Mouse (Mus musculus) MEL (cell line): ENCODE measurements at regions not wholly inside any gene's neighbourhood (a gene's known extent, or its start where the extent isn't known, plus 50 kb on each side); places are given as distances from the start of the nearest gene placed in this dataset.

ENCODE experiments used
- DNase-seq: peaks from one replicate; pipeline ENCODE4 v3.0.0; 2011; ENCODE audit warnings: low read depth, low spot score
- H3K27ac ChIP-seq: 2 replicates; pipeline ENCODE4 v1.5.1; 2012; ENCODE audit warnings: low read depth, mild to moderate bottlenecking, control low read depth, low read length, moderate library complexity; ENCODE audit not compliant: control insufficient read depth
- H3K27me3 ChIP-seq, 2 experiments: fragments of 150-350 bp in 1 of 2; sonication (generic) in 1 of 2; 2 replicates each; pipeline ENCODE4 v1.6.1; 2012; ENCODE audit warnings: low read length in 2 of 2, mild to moderate bottlenecking in 2 of 2, improper control_type of control experiment in 1 of 2, moderate library complexity in 1 of 2; ENCODE audit not compliant: insufficient read depth in 2 of 2, control insufficient read depth in 1 of 2
- H3K36me3 ChIP-seq, 2 experiments: 2 replicates each; pipeline ENCODE4 v1.6.1; 2012 to 2014; ENCODE audit warnings: low read length in 2 of 2, improper control_type of control experiment in 1 of 2, inconsistent platforms in 1 of 2, mild to moderate bottlenecking in 1 of 2; ENCODE audit not compliant: insufficient read depth in 2 of 2, control insufficient read depth in 1 of 2
- H3K4me1 ChIP-seq, 2 experiments: fragments of 150-350 bp in 1 of 2; sonication (generic) in 1 of 2; 2 replicates each; pipeline ENCODE4 v1.6.1; 2012; ENCODE audit warnings: low read length in 2 of 2, improper control_type of control experiment in 1 of 2, mild to moderate bottlenecking in 1 of 2; ENCODE audit not compliant: insufficient read depth in 2 of 2, control insufficient read depth in 1 of 2
- H3K4me3 ChIP-seq, 2 experiments: fragments of 150-350 bp in 1 of 2; sonication (generic) in 1 of 2; 2 replicates each; pipeline ENCODE4 v1.5.1; 2012; ENCODE audit warnings: low read depth in 2 of 2, low read length in 2 of 2, mild to moderate bottlenecking in 2 of 2, moderate library complexity in 2 of 2, control low read depth in 1 of 2, improper control_type of control experiment in 1 of 2; ENCODE audit not compliant: control insufficient read depth in 1 of 2, insufficient read depth in 1 of 2
- H3K79me2 ChIP-seq: 2 replicates; pipeline ENCODE4 v1.6.1; 2012; ENCODE audit warnings: mild to moderate bottlenecking, low read length, moderate library complexity; ENCODE audit not compliant: control insufficient read depth, poor library complexity, insufficient read depth
- H3K9ac ChIP-seq: 2 replicates; pipeline ENCODE4 v1.6.1; 2012; ENCODE audit warnings: low read depth, mild to moderate bottlenecking, control low read depth, low read length, moderate library complexity; ENCODE audit not compliant: control insufficient read depth, poor library complexity, severe bottlenecking
- H3K9me3 ChIP-seq: fragments of 150-350 bp; sonication (generic); replicated peaks from 2 replicates; pipeline ENCODE4 v1.6.1; 2012; ENCODE audit warnings: mild to moderate bottlenecking, low read length, improper control_type of control experiment, moderate library complexity; ENCODE audit not compliant: insufficient read depth
- CHD1 ChIP-seq: IDR thresholded peaks from 2 replicates; pipeline ENCODE4 v1.6.1; 2012; ENCODE audit warnings: low read depth, mild to moderate bottlenecking, inconsistent platforms, low read length, improper control_type of control experiment
- CHD2 ChIP-seq: IDR thresholded peaks from 2 replicates; pipeline ENCODE4 v1.6.1; 2011; ENCODE audit warnings: low read length, improper control_type of control experiment
- CTCF ChIP-seq, 3 experiments: IDR thresholded peaks in 2 of 3; conservative IDR thresholded peaks in 1 of 3; 2 replicates each; pipeline ENCODE4 v1.5.1; 2011 to 2012; ENCODE audit warnings: low read length in 3 of 3, low read depth in 2 of 3, mild to moderate bottlenecking in 2 of 3, improper control_type of control experiment in 1 of 3, inconsistent platforms in 1 of 3, mixed read lengths in 1 of 3, moderate library complexity in 1 of 3; ENCODE audit not compliant: control insufficient read depth in 1 of 3, insufficient read depth in 1 of 3, poor library complexity in 1 of 3, severe bottlenecking in 1 of 3
- E2F4 ChIP-seq: IDR thresholded peaks from 2 replicates; pipeline ENCODE4 v1.6.1; 2011; ENCODE audit warnings: low read depth, low read length, improper control_type of control experiment, borderline replicate concordance
- ELF1 ChIP-seq: IDR thresholded peaks from 2 replicates; pipeline ENCODE4 v1.6.1; 2014; ENCODE audit warnings: low read depth, mild to moderate bottlenecking, inconsistent platforms, low read length, improper control_type of control experiment, moderate library complexity
- EP300 ChIP-seq, 2 experiments: IDR thresholded peaks; 2 replicates each; pipeline ENCODE4 v1.6.1; 2011; ENCODE audit warnings: improper control_type of control experiment in 2 of 2, low read length in 2 of 2, low read depth in 1 of 2, mild to moderate bottlenecking in 1 of 2
- ETS1 ChIP-seq: IDR thresholded peaks from 2 replicates; pipeline ENCODE4 v1.6.1; 2012; ENCODE audit warnings: low read depth, mild to moderate bottlenecking, inconsistent platforms, low read length, improper control_type of control experiment, moderate library complexity
- GABPA ChIP-seq: IDR thresholded peaks from 2 replicates; pipeline ENCODE4 v1.6.1; 2012; ENCODE audit warnings: low read depth, mild to moderate bottlenecking, inconsistent platforms, low read length, improper control_type of control experiment, moderate library complexity
- HCFC1 ChIP-seq: IDR thresholded peaks from 2 replicates; pipeline ENCODE4 v1.6.1; 2012; ENCODE audit warnings: low read depth, mild to moderate bottlenecking, inconsistent platforms, low read length, improper control_type of control experiment, moderate library complexity
- JUND ChIP-seq: IDR thresholded peaks from 2 replicates; pipeline ENCODE4 v1.6.1; 2011; ENCODE audit warnings: low read depth, mild to moderate bottlenecking, improper control_type of control experiment, low read length
- KAT2A ChIP-seq: conservative IDR thresholded peaks from 2 replicates; pipeline ENCODE4 v1.6.1; 2012; ENCODE audit warnings: low read depth, low read length, improper control_type of control experiment, inconsistent platforms
- MAZ ChIP-seq: IDR thresholded peaks from 2 replicates; pipeline ENCODE4 v1.6.1; 2012; ENCODE audit warnings: low read depth, mild to moderate bottlenecking, inconsistent platforms, low read length, improper control_type of control experiment
- MEF2A ChIP-seq: IDR thresholded peaks from 2 replicates; pipeline ENCODE4 v1.6.1; 2014; ENCODE audit warnings: low read depth, mild to moderate bottlenecking, inconsistent platforms, low read length, improper control_type of control experiment; ENCODE audit not compliant: poor library complexity, insufficient replicate concordance, severe bottlenecking; ENCODE audit errors: extremely low read depth
- MYB ChIP-seq: IDR thresholded peaks from 2 replicates; pipeline ENCODE4 v1.6.1; 2011; ENCODE audit warnings: mild to moderate bottlenecking, low read depth, low read length, improper control_type of control experiment
- MYC ChIP-seq: IDR thresholded peaks from 2 replicates; pipeline ENCODE4 v1.6.1; 2011; ENCODE audit warnings: low read depth, mild to moderate bottlenecking, low read length, improper control_type of control experiment, moderate library complexity
- NELFE ChIP-seq: IDR thresholded peaks from 2 replicates; pipeline ENCODE4 v1.6.1; 2011; ENCODE audit warnings: low read depth, low read length, improper control_type of control experiment
- POLR2A ChIP-seq, 2 experiments: IDR thresholded peaks; 2 replicates each; pipeline ENCODE4 v1.6.1; 2011 to 2012; ENCODE audit warnings: low read length in 2 of 2, mild to moderate bottlenecking in 2 of 2, control low read depth in 1 of 2, improper control_type of control experiment in 1 of 2, low read depth in 1 of 2, moderate library complexity in 1 of 2; ENCODE audit not compliant: control insufficient read depth in 1 of 2, insufficient read depth in 1 of 2, poor library complexity in 1 of 2
- POLR2AphosphoS2 ChIP-seq: IDR thresholded peaks from 2 replicates; pipeline ENCODE4 v1.6.1; 2011; ENCODE audit warnings: low read length, improper control_type of control experiment
- POLR2AphosphoS5 ChIP-seq: IDR thresholded peaks from 2 replicates; pipeline ENCODE4 v1.6.1; 2012; ENCODE audit warnings: low read depth, borderline replicate concordance, mild to moderate bottlenecking, inconsistent platforms, low read length, moderate library complexity, mixed read lengths
- RCOR1 ChIP-seq: IDR thresholded peaks from 2 replicates; pipeline ENCODE4 v1.6.1; 2012; ENCODE audit warnings: low read depth, mild to moderate bottlenecking, inconsistent platforms, low read length, improper control_type of control experiment
- SIN3A ChIP-seq: IDR thresholded peaks from 2 replicates; pipeline ENCODE4 v1.6.1; 2012; ENCODE audit warnings: low read length, improper control_type of control experiment, inconsistent platforms
- SMC3 ChIP-seq: IDR thresholded peaks from 2 replicates; pipeline ENCODE4 v1.6.1; 2011; ENCODE audit warnings: low read depth, low read length, improper control_type of control experiment
- TBP ChIP-seq: IDR thresholded peaks from 2 replicates; pipeline ENCODE4 v1.8.0; 2011; ENCODE audit warnings: low read depth, low read length, improper control_type of control experiment
- USF2 ChIP-seq, 2 experiments: IDR thresholded peaks; 2 replicates each; pipeline ENCODE4 v1.6.1; 2011 to 2012; ENCODE audit warnings: improper control_type of control experiment in 2 of 2, low read length in 2 of 2, borderline replicate concordance in 1 of 2, inconsistent platforms in 1 of 2, low read depth in 1 of 2, mild to moderate bottlenecking in 1 of 2; ENCODE audit not compliant: insufficient read depth in 1 of 2
- ZKSCAN1 ChIP-seq: IDR thresholded peaks from 2 replicates; pipeline ENCODE4 v1.6.1; 2012; ENCODE audit warnings: low read depth, mild to moderate bottlenecking, inconsistent platforms, low read length, improper control_type of control experiment, moderate library complexity
- ZMIZ1 ChIP-seq: IDR thresholded peaks from 2 replicates; pipeline ENCODE4 v1.6.1; 2012; ENCODE audit warnings: low read depth, mild to moderate bottlenecking, inconsistent platforms, low read length, improper control_type of control experiment, moderate library complexity

DNA sequence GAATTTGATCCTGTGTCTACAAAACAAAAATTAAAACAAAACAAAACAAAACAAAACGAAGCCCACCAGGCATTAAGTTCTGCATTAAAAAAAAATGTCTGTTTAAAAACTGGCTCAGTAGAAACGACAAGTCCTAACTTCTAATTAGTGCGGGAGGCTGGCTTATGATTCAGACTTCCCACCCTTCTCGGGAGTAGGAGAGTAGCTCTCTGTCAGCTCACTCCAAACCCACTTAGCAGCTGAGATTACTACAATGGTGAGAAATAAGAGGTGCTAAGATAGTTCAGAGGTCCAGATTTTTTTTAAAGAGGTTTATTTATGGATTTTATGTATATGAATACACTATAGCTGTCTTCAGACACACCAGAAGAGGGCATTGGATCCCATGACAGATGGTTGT lies 153.3 kb upstream of the Zfand5 start:
- Histone ChIP-seq H3K27me3 (no peaks in the 10 kb centered on the region), H3K27ac (no peak overlapping the region), H3K4me3 (no peak overlapping the region), H3K9me3 (no peaks in the 10 kb centered on the region), H3K36me3 (peaks cover 0 to 9% of the 10 kb centered on the region in 2 experiments; a peak in 2 of 4 replicates), H3K9ac (no peak overlapping the region), H3K4me1 (peaks cover 0 to 14% of the 10 kb centered on the region in 2 experiments; a peak in 2 of 4 replicates), H3K79me2 (no peaks in the 10 kb centered on the region)
- no peak for TF ChIP-seq MYB
- TF ChIP-seq EP300 (IDR thresholded peaks at IDR 0.05; ENCODE audit: low read depth in 1 of 2, low read length in 2 of 2): no peak
- no peak for TF ChIP-seq TBP
- TF ChIP-seq POLR2A (IDR thresholded peaks at IDR 0.05; ENCODE audit: control insufficient read depth in 1 of 2, insufficient read depth in 1 of 2, low read depth in 1 of 2, low read length in 2 of 2, poor library complexity in 1 of 2): no peak
- TF ChIP-seq ELF1: no peak
- no peak for TF ChIP-seq CTCF (IDR thresholded peaks at IDR 0.05 in 2 of 3, conservative IDR thresholded peaks at IDR 0.05 in 1 of 3; ENCODE audit: control insufficient read depth in 1 of 3, insufficient read depth in 1 of 3, low read depth in 2 of 3, low read length in 3 of 3, poor library complexity in 1 of 3, severe bottlenecking in 1 of 3)
- TF ChIP-seq ZKSCAN1: no peak
- TF ChIP-seq GABPA: no peak
- TF ChIP-seq KAT2A: no peak
- no peak for TF ChIP-seq SMC3
- no peak for TF ChIP-seq CHD2
- no peak for DNase-seq

DNA sequence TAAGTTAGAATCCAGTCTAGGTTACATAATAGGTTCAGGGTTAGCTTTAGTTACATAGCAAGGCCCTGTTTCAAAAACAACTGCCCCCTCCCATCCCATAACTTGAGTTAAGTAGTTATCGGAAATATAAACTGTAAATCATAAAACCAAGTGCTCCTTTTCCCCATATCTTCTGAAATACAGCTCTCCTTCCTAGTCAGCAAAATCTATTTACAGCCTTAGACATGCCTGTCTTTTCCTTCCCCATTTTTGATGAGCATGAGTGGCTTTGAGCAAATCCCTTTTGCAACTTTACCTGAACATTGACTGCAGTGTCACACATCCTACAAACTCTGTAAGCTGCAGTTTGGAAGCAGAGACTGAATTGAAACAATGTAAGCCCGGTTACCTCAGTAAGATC lies 156.4 kb upstream of the Zfand5 start:
- H3K9me3 ChIP-seq: no peaks in the 10 kb centered on the region
- peaks cover 0 to 14% of the 10 kb centered on the region in 2 experiments; a peak in 2 of 4 replicates for H3K4me1 ChIP-seq
- no peak overlapping the region for H3K4me3 ChIP-seq
- no peak for DNase-seq
- no peaks in the 10 kb centered on the region for H3K27me3 ChIP-seq
- no peak for TF ChIP-seq POLR2AphosphoS2
- no peak for TF ChIP-seq E2F4
- no peak for TF ChIP-seq JUND
- TF ChIP-seq ELF1: no peak
- TF ChIP-seq ZKSCAN1: no peak
- TF ChIP-seq ZMIZ1: no peak
- no peak for TF ChIP-seq CHD1
- no peak for TF ChIP-seq ETS1
- TF ChIP-seq RCOR1: no peak
- no peak for TF ChIP-seq USF2 (IDR thresholded peaks at IDR 0.05; ENCODE audit: borderline replicate concordance in 1 of 2, insufficient read depth in 1 of 2, low read depth in 1 of 2, low read length in 2 of 2)
- TF ChIP-seq TBP: no peak
- no peak for TF ChIP-seq NELFE
- no peak for TF ChIP-seq MEF2A
- TF ChIP-seq MYC: no peak
- no peak for TF ChIP-seq POLR2AphosphoS5
- no peak for TF ChIP-seq SIN3A
- TF ChIP-seq MAZ: no peak
- TF ChIP-seq EP300 (IDR thresholded peaks at IDR 0.05; ENCODE audit: low read depth in 1 of 2, low read length in 2 of 2): no peak
- TF ChIP-seq KAT2A: no peak
- no peak for TF ChIP-seq HCFC1
- no peaks in the 10 kb centered on the region for H3K79me2 ChIP-seq
- H3K36me3 ChIP-seq: peaks cover 0 to 9% of the 10 kb centered on the region in 2 experiments; a peak in 2 of 4 replicates
- no peak overlapping the region for H3K27ac ChIP-seq
- H3K9ac ChIP-seq: no peak overlapping the region
